ENCODE assay signal across 16 mouse cellular contexts in genomic region chr2:120414738-120415414, GRCm38 (mm10). TPM values are rescaled to one million over a fixed set of nuclear protein-coding genes. Genes with fewer than 3 reads are reported as not detected.
DNase-seq lines count a peak whose midpoint lies in the region; ATAC-seq and TF ChIP-seq lines count a peak whose summit lies in the region.
"Had no signal": no experiment of that assay in that cellular context is flagged by ENCODE, and none has a peak within 500 bp of the region (broad histone marks: within the 10 kb centered on the region; RNA-seq: fewer than 3 reads in every experiment).

No protein-coding gene starts in this region.

- H3K9ac ChIP-seq in hindbrain, embryonic 16.5 days (ENCODE audit: low read depth, low read length): no peak overlapping the region
- H3K9ac ChIP-seq: embryonic facial prominence, embryonic 15.5 days; intestine, embryonic 15.5 days; liver, embryonic 13.5 days; neural tube, embryonic 15.5 days had no signal

- TF ChIP-seq CTCF in kidney, adult 2 months (conservative IDR thresholded peaks at IDR 0.05; ENCODE audit: insufficient read depth, insufficient read length, low read depth, low read length): no peak

- 62% methylated on average over 1 of the region's 1 CpGs for WGBS in hindbrain, embryonic 16.5 days
- whole genome bisulfite sequencing in kidney, adult 2 months: 63% methylated on average over 1 of the region's 1 CpGs

- no peaks in the 10 kb centered on the region for H3K9me3 ChIP-seq in hindbrain, embryonic 16.5 days (ENCODE audit: control insufficient read depth, low read length)
- H3K9me3 ChIP-seq: embryonic facial prominence, embryonic 15.5 days; intestine, embryonic 15.5 days; liver, embryonic 13.5 days; neural tube, embryonic 15.5 days had no signal

- H3K4me2 ChIP-seq in hindbrain, embryonic 16.5 days (ENCODE audit: low read length): no peak overlapping the region
- H3K4me2 ChIP-seq: embryonic facial prominence, embryonic 15.5 days; intestine, embryonic 15.5 days; liver, embryonic 13.5 days; neural tube, embryonic 15.5 days had no signal

- H3K4me3 ChIP-seq in hindbrain, embryonic 16.5 days (ENCODE audit: low read length): no peak overlapping the region
- no peak overlapping the region for H3K4me3 ChIP-seq in kidney, adult 2 months (ENCODE audit: insufficient read depth, low read depth, low read length)
- H3K4me3 ChIP-seq: embryonic facial prominence, embryonic 15.5 days; intestine, embryonic 15.5 days; liver, embryonic 13.5 days; neural tube, embryonic 15.5 days had no signal

- ATAC-seq in frontal cortex, adult (ENCODE audit: low TSS enrichment): peak; percentile 90
- ATAC-seq in hindbrain, embryonic 16.5 days: no peak
- ATAC-seq: intestine, embryonic 15.5 days had no signal

- DNase-seq in frontal cortex, postnatal 10 days (ENCODE audit: low spot score in 2 of 2): no peak
- peak; percentile 26 for DNase-seq in cerebellum, adult 11 months
- DNase-seq in cerebellum, postnatal 14 days: peak; percentile 33 to 59
- peak; percentile 32 for DNase-seq in layer of hippocampus, adult 9-10 months (ENCODE audit: low spot score)
- DNase-seq in adrenal gland, postnatal 14 days: no peak
- no peak for DNase-seq in kidney, adult 2 months
- DNase-seq: adrenal gland, postnatal 10 days; B cell, adult 2 months; liver, embryonic 13.5 days; lung, postnatal 10 days had no signal

- TF ChIP-seq POLR2A in kidney, adult 2 months (IDR thresholded peaks at IDR 0.05; ENCODE audit: low read depth, low read length): no peak

- H3K27ac ChIP-seq in hindbrain, embryonic 16.5 days (ENCODE audit: low read depth, low read length): no peak overlapping the region
- no peak overlapping the region for H3K27ac ChIP-seq in kidney, adult 2 months (ENCODE audit: insufficient read depth, low read depth, low read length)
- H3K27ac ChIP-seq: embryonic facial prominence, embryonic 15.5 days; intestine, embryonic 15.5 days; kidney, postnatal 0 days; liver, embryonic 13.5 days; neural tube, embryonic 15.5 days had no signal

- H3K36me3 ChIP-seq in hindbrain, embryonic 16.5 days (ENCODE audit: control insufficient read depth, insufficient read depth, low read length): peaks cover 3% of the 10 kb centered on the region; the same call in 1 of the 2 replicates
- H3K36me3 ChIP-seq in kidney, adult 2 months (ENCODE audit: control insufficient read depth, insufficient read depth, low read length): peaks cover 2% of the 10 kb centered on the region; the same call in 1 of the 2 replicates
- H3K36me3 ChIP-seq: intestine, embryonic 15.5 days; neural tube, embryonic 15.5 days had no signal

- no peaks in the 10 kb centered on the region for H3K4me1 ChIP-seq in hindbrain, embryonic 16.5 days (ENCODE audit: control insufficient read depth, insufficient read depth, low read depth, low read length)
- H3K4me1 ChIP-seq in kidney, adult 2 months (ENCODE audit: control insufficient read depth, insufficient read depth, low read length): no peaks in the 10 kb centered on the region
- H3K4me1 ChIP-seq: embryonic facial prominence, embryonic 15.5 days; intestine, embryonic 15.5 days; neural tube, embryonic 15.5 days had no signal

- no peaks in the 10 kb centered on the region for H3K27me3 ChIP-seq in hindbrain, embryonic 16.5 days (replicated peaks; ENCODE audit: control insufficient read depth, insufficient read depth, low read length)
- no peaks in the 10 kb centered on the region for H3K27me3 ChIP-seq in kidney, adult 2 months (replicated peaks; ENCODE audit: control insufficient read depth, insufficient read depth, low read length)
- H3K27me3 ChIP-seq: embryonic facial prominence, embryonic 15.5 days; intestine, embryonic 15.5 days; liver, embryonic 13.5 days; neural tube, embryonic 15.5 days had no signal

RNA-seq across cellular contexts. Expression of gene Tmem87a, which starts 11.0 kb away (rescaled TPM):
- total RNA-seq in adrenal gland, postnatal 14 days (2021): 36.2 and 38.3 TPM in 2 replicates
- 6.3 and 7.2 TPM in 2 replicates for polyA plus RNA-seq in hindbrain, embryonic 16.5 days (2015; fragmentation: Nextera tagmentation; extraction: Ambion mirVana)
- 9.2 and 10.3 TPM in 2 replicates for polyA plus RNA-seq in kidney, adult 2 months (2012; rRNA removed)

RNA-seq across cellular contexts. Expression of gene Ganc, which starts 11.2 kb away (rescaled TPM):
- 33.5 and 40.0 TPM in 2 replicates for total RNA-seq in adrenal gland, postnatal 14 days (2021)
- 10.2 and 11.4 TPM in 2 replicates for polyA plus RNA-seq in hindbrain, embryonic 16.5 days (2015; fragmentation: Nextera tagmentation; extraction: Ambion mirVana)
- 26.9 and 28.3 TPM in 2 replicates for polyA plus RNA-seq in kidney, adult 2 months (2012; rRNA removed)

RNA-seq across cellular contexts. Expression of gene Capn3, which starts 40.9 kb away (rescaled TPM):
- 0.38 and 0.52 TPM in 2 replicates for total RNA-seq in adrenal gland, postnatal 14 days (2021)
- polyA plus RNA-seq in hindbrain, embryonic 16.5 days (2015; fragmentation: Nextera tagmentation; extraction: Ambion mirVana): 0.54 and 0.79 TPM in 2 replicates
- 0.48 and 1.0 TPM in 2 replicates for polyA plus RNA-seq in kidney, adult 2 months (2012; rRNA removed)

Comparison
In these comparisons a context has a peak if more than half of its experiments do, and no peak if none do; other contexts are left out.
1. DNase-seq: peak in cerebellum, adult 11 months (single experiment), cerebellum, postnatal 14 days (2 of 2) and layer of hippocampus, adult 9-10 months (single experiment); none in frontal cortex, postnatal 10 days (0 of 2), adrenal gland, postnatal 14 days (single experiment) and kidney, adult 2 months (single experiment).